Mouse (Mus musculus) liver, adult 2 months (tissue): ENCODE measurements around the gene Vmn1r55. TPM values are rescaled to one million over a fixed set of nuclear protein-coding genes. Genes with fewer than 3 reads are reported as not detected.
"Not testable (repeated sequence)": the region's sequence is repeated elsewhere in the genome, so short reads cannot be mapped to it uniquely, and the experiment has no call there.

ENCODE experiments used
- DNase-seq: peaks from one replicate; pipeline ENCODE4 v3.0.0-alpha.2; 2011; ENCODE audit warnings: low read depth, low spot score; ENCODE audit errors: extremely low read depth
- H3K27ac ChIP-seq: fragments of 200-500 bp; replicated peaks from 2 replicates; pipeline ENCODE4 v1.5.1; 2012; ENCODE audit warnings: low read depth, mild to moderate bottlenecking, control low read depth, inconsistent platforms, low read length; ENCODE audit not compliant: insufficient read depth
- H3K27me3 ChIP-seq: fragments of 200-500 bp; 2 replicates; pipeline ENCODE4 v1.6.1; 2012; ENCODE audit warnings: mild to moderate bottlenecking, moderate library complexity, low read length, inconsistent platforms; ENCODE audit not compliant: control insufficient read depth, insufficient read depth
- H3K36me3 ChIP-seq: fragments of 200-500 bp; 2 replicates; pipeline ENCODE4 v1.6.1; 2012; ENCODE audit warnings: low read length, inconsistent platforms; ENCODE audit not compliant: control insufficient read depth, insufficient read depth
- H3K4me1 ChIP-seq: fragments of 200-500 bp; 2 replicates; pipeline ENCODE4 v1.6.1; 2011; ENCODE audit warnings: low read length; ENCODE audit not compliant: control insufficient read depth, insufficient read depth
- H3K4me3 ChIP-seq: fragments of 200-500 bp; 2 replicates; pipeline ENCODE4 v1.5.1; 2011; ENCODE audit warnings: low read depth, mild to moderate bottlenecking, control low read depth, low read length, moderate library complexity; ENCODE audit not compliant: insufficient read depth
- H3K79me2 ChIP-seq: fragments of 200-500 bp; 2 replicates; pipeline ENCODE4 v1.6.1; 2012; ENCODE audit warnings: inconsistent platforms, mild to moderate bottlenecking, low read length, moderate library complexity; ENCODE audit not compliant: control insufficient read depth, insufficient read depth
- H3K9ac ChIP-seq: fragments of 200-500 bp; 2 replicates; pipeline ENCODE4 v1.6.1; 2012; ENCODE audit warnings: low read depth, mild to moderate bottlenecking, control low read depth, inconsistent platforms, low read length
- CTCF ChIP-seq: fragments of 200-500 bp; IDR thresholded peaks from 2 replicates; pipeline ENCODE4 v1.5.1; 2011; ENCODE audit warnings: low read depth, low read length, control low read depth
- POLR2A ChIP-seq: fragments of 200-500 bp; IDR thresholded peaks from 2 replicates; pipeline ENCODE4 v1.6.1; 2011; ENCODE audit warnings: low read length, control low read depth; ENCODE audit not compliant: insufficient read depth; ENCODE audit errors: extremely low read depth
- whole genome bisulfite sequencing: fragments of 180-500 bp; shearing (Covaris S2); methylation state at CpG from one replicate; pipeline ENCODE4 v1.1.7; 2018; 5-methylcytosine and 5-hydroxymethylcytosine counted together
- polyA plus RNA-seq: library from polyadenylated mRNA; depleted of rRNA; stranded (reverse); fragments of >200 nt; gene quantifications from 2 replicates; pipeline ENCODE4 v1.2.3, GENCODE M21; 2012
- total RNA-seq: library from RNA; depleted of rRNA; stranded (reverse); fragments of >200 nt; gene quantifications from 2 replicates; pipeline ENCODE4 v1.2.3, GENCODE M21; 2014

Vmn1r55 gene
- total and polyA plus RNA-seq, 2 experiments: not detected

- Histone ChIP-seq H3K4me3 (no peak overlapping the region), H3K36me3 (peaks cover 9% of the 10 kb centered on the region; the same call in 1 of the 2 replicates), H3K9ac (no peak overlapping the region), H3K27me3 (no peaks in the 10 kb centered on the region), H3K79me2 (peaks cover 39% of the 10 kb centered on the region), H3K27ac (no peak overlapping the region), H3K4me1 (peaks cover 33% of the 10 kb centered on the region)
- WGBS: 70% methylated on average over 1 of the region's 1 CpGs
- no peak for DNase-seq
- TF ChIP-seq CTCF: no peak
- no peak for TF ChIP-seq POLR2A
These were observed 64.0 kb downstream of the Vmn1r55 start for GRCm38 (mm10) chr7:5085512-5085911.

GRCm38 (mm10) chr7:5083325-5084105, 66.0 kb downstream of the Vmn1r55 start:
- Histone ChIP-seq H3K27me3 (no peaks in the 10 kb centered on the region), H3K79me2 (peaks cover 33% of the 10 kb centered on the region), H3K4me1 (peaks cover 33% of the 10 kb centered on the region), H3K4me3 (no peak overlapping the region), H3K27ac (peak overlapping the region; percentile 2), H3K9ac (no peak overlapping the region), H3K36me3 (peaks cover 13% of the 10 kb centered on the region; the same call in 1 of the 2 replicates)
- no peak for TF ChIP-seq POLR2A
- no peak for TF ChIP-seq CTCF
- WGBS: 41% methylated on average over 18 of the region's 18 CpGs
- DNase-seq: peak; percentile 81

DNA sequence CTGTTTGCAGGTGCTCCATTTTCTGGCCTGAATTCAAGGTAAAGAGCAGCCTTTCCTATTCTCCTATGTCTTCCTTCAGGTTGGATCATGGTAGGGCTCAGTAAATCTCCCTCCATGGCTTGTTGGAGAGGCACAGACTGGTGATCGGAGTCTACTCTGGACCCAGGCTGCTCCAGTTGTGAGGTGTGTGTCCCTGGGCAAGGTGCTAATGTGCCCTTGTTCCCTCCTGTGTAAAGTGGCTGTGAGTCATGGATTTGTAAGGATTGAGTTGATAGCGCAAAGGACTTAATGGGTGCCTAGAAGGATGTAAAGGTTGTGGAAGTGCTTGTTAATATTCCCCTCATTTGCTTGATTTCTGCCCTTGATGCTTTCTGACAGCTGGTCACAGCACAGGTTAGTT, 67.5 kb downstream of the Vmn1r55 start:
- H3K4me3 ChIP-seq: no peak overlapping the region
- DNase-seq: no peak
- H3K79me2 ChIP-seq: peaks cover 33% of the 10 kb centered on the region
- TF ChIP-seq POLR2A (no peak), CTCF (no peak)
- no peak overlapping the region for H3K9ac ChIP-seq
- 74% methylated on average over 2 of the region's 2 CpGs for WGBS
- no peak overlapping the region for H3K27ac ChIP-seq
- H3K36me3 ChIP-seq: peaks cover 26% of the 10 kb centered on the region
- H3K27me3 ChIP-seq: no peaks in the 10 kb centered on the region
- peaks cover 26% of the 10 kb centered on the region for H3K4me1 ChIP-seq

GRCm38 (mm10) chr7:5081241-5081640, 68.2 kb downstream of the Vmn1r55 start:
- H3K27me3 ChIP-seq: no peaks in the 10 kb centered on the region
- DNase-seq: peak; percentile 45
- H3K27ac ChIP-seq: no peak overlapping the region; the same call in 1 of the 2 replicates
- peaks cover 22% of the 10 kb centered on the region for H3K4me1 ChIP-seq
- H3K36me3 ChIP-seq: peaks cover 32% of the 10 kb centered on the region
- peaks cover 30% of the 10 kb centered on the region for H3K79me2 ChIP-seq
- peak overlapping the region; percentile 10; the same call in 1 of the 2 replicates for H3K9ac ChIP-seq
- 9% methylated on average over 6 of the region's 6 CpGs for WGBS
- no peak for TF ChIP-seq POLR2A
- H3K4me3 ChIP-seq: peak overlapping the region; percentile 97

- peak overlapping the region; percentile 97 for H3K4me3 ChIP-seq
These were observed 68.7 kb downstream of the Vmn1r55 start for GRCm38 (mm10) chr7:5080815-5081214.

GRCm38 (mm10) chr7:5080010-5080751, 69.3 kb downstream of the Vmn1r55 start, which contains the start of gene Epn1:
TSS of gene Epn1 (plus strand) at chr7:5080235.
- Histone ChIP-seq H3K9ac (peak within 1 kb of the TSS; percentile 99), H3K4me3 (peak within 1 kb of the TSS; percentile 97), H3K4me1 (peaks cover 19% of the 10 kb centered on the region), H3K27ac (peak within 1 kb of the TSS; percentile 93), H3K79me2 (peaks cover 24% of the 10 kb centered on the region), H3K36me3 (peaks cover 36% of the 10 kb centered on the region), H3K27me3 (no peaks in the 10 kb centered on the region)
- 1% methylated on average over 81 of the region's 81 CpGs for WGBS
- peak; percentile 88 for DNase-seq
- peak; percentile 39; the same call in 1 of the 2 replicates for TF ChIP-seq POLR2A
- TF ChIP-seq CTCF: 0 out of 2 replicates have a peak, but pooled peaks have one; percentile 2

More at GRCm38 (mm10) chr7:5080815-5081214, 68.7 kb downstream of the Vmn1r55 start:
- DNase-seq: no peak
- Histone ChIP-seq H3K27me3 (no peaks in the 10 kb centered on the region), H3K9ac (peak overlapping the region; percentile 99), H3K4me1 (peaks cover 21% of the 10 kb centered on the region), H3K36me3 (peaks cover 36% of the 10 kb centered on the region), H3K79me2 (peaks cover 27% of the 10 kb centered on the region), H3K27ac (peak overlapping the region; percentile 93)
- 5% methylated on average over 6 of the region's 6 CpGs for WGBS
- no peak for TF ChIP-seq POLR2A
- no peak for TF ChIP-seq CTCF

DNA sequence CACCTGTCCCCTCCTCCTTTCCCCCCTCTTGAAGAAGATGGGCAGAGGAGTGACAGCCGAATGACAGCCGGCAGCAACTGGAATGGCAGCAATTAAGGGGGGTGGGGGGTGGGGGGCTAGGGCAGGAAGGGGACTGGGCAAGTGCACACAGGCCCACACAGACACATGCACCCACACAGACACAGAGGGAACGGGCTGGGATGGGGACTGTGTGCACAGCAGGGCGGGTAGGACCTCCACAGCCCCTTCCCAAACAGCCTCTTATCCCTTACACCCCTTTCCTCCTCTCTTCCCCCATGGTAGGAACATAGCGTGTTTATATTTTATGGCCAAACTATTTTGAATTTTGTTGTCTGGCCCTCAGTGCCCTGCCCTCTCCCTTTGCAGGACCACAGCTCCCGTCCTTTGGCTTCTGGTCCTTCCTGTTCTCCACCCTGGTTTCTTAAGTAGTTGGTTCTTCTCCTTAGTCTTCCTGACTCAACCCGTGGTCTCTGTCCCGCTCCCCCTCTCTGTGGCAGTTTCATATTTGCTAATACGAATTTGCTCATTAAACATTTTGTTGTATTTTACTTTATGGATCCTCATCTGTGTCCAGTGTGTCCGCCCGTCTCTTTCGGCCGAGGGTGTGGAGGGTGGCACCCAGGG, 70.0 kb downstream of the Vmn1r55 start:
- Histone ChIP-seq H3K9ac (peak overlapping the region; percentile 61), H3K36me3 (peaks cover 35% of the 10 kb centered on the region), H3K79me2 (peaks cover 23% of the 10 kb centered on the region), H3K27ac (peak overlapping the region; percentile 65; the same call in 1 of the 2 replicates), H3K4me1 (peaks cover 19% of the 10 kb centered on the region), H3K4me3 (peak overlapping the region; percentile 97)
- H3K27me3 ChIP-seq, DNase-seq: not testable (repeated sequence)
- 48% methylated on average over 9 of the region's 13 CpGs for WGBS
